Mouse (Mus musculus) hindbrain, postnatal 0 days (tissue): ENCODE measurements around the gene Xlr3a. TPM values are rescaled to one million over a fixed set of nuclear protein-coding genes. Genes with fewer than 3 reads are reported as not detected.

Experiments
- ATAC-seq: fragments of 200-750 bp; cut with Nextera tagmentation; 2 replicates; pipeline ENCODE4 v1.8.0; 2017; ENCODE audit warnings: mild to moderate bottlenecking, moderate TSS enrichment, moderate library complexity
- DNase-seq: peaks from one replicate; pipeline ENCODE4 v3.0.0-alpha.2; 2015; ENCODE audit warnings: low spot score
- H3K27ac ChIP-seq: fragments of 300-500 bp; sonication (generic); 2 replicates; pipeline ENCODE4 v1.5.1; 2014; ENCODE audit warnings: mild to moderate bottlenecking
- H3K27me3 ChIP-seq: fragments of 300-500 bp; sonication (generic); 2 replicates; pipeline ENCODE4 v1.6.1; 2014; ENCODE audit warnings: low read length, mixed read lengths; ENCODE audit not compliant: insufficient read depth
- H3K36me3 ChIP-seq: fragments of 300-500 bp; sonication (generic); 2 replicates; pipeline ENCODE4 v1.6.1; 2014; ENCODE audit warnings: low read length, mixed read lengths; ENCODE audit not compliant: insufficient read depth
- H3K4me1 ChIP-seq: fragments of 300-500 bp; sonication (generic); 2 replicates; pipeline ENCODE4 v1.6.1; 2014; ENCODE audit warnings: antibody characterized with exemption, low read length, mixed read lengths; ENCODE audit not compliant: insufficient read depth
- H3K4me2 ChIP-seq: fragments of 300-500 bp; sonication (generic); 2 replicates; pipeline ENCODE4 v1.6.1; 2014; ENCODE audit warnings: low read depth, mild to moderate bottlenecking, low read length, moderate library complexity, mixed read lengths
- H3K4me3 ChIP-seq: fragments of 300-500 bp; sonication (generic); 2 replicates; pipeline ENCODE4 v1.5.1; 2014; ENCODE audit warnings: low read length
- H3K9ac ChIP-seq: fragments of 300-500 bp; sonication (generic); replicated peaks from 2 replicates; pipeline ENCODE4 v1.6.1; 2014; ENCODE audit warnings: mild to moderate bottlenecking, low read length, moderate library complexity, mixed read lengths
- H3K9me3 ChIP-seq: fragments of 300-500 bp; sonication (generic); 2 replicates; pipeline ENCODE4 v1.6.1; 2016; ENCODE audit warnings: low read length, mixed read lengths
- CTCF ChIP-seq: IDR thresholded peaks from 2 replicates; pipeline ENCODE4 v1.5.1; 2016; ENCODE audit warnings: antibody characterized with exemption, control low read depth, low read depth
- WGBS: fragments of 180-500 bp; shearing (Covaris S2); extraction: QIAGEN DNeasy Blood & Tissue Kit; methylation state at CpG from one replicate; pipeline ENCODE4 v1.1.7; 2014; 5-methylcytosine and 5-hydroxymethylcytosine counted together
- polyA plus RNA-seq: library from polyadenylated mRNA; unstranded; fragments of >200 nt; fragmentation: Nextera tagmentation; extraction: Ambion mirVana; gene quantifications from 2 replicates; pipeline ENCODE4 v1.2.1, GENCODE M21; 2015
- total RNA-seq: library from RNA; depleted of rRNA; stranded (reverse); fragments of >200 nt; gene quantifications from 2 replicates; pipeline ENCODE4 v1.2.3, GENCODE M21; 2014; rRNA removed

Gene Xlr3a
- total and polyA plus RNA-seq, 2 experiments from 2014 or later = 1.2 to 4.0 TPM

DNA sequence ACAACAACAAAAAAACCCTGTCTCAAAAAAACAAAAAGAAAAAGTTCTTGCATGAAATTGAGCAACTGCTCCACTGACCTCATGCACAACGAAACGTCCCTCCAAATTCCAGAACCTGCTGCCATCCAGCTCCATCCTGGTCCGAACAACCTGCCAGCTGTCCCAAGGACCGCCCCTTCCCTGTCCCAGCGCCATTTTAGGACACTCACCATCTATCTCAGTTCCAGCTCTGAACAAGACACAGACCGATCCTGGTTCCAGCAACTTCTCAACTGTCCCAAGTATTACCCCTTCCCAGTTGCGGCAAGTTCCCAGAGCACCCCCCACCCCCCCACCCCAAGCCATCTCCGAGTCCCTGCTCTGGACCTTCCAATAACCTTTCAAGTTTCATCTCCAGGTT is 58.1 kb downstream of the Xlr3a start:
- DNase-seq = no peak
- WGBS = 87% methylated on average over 8 of the region's 8 CpGs
- Histone ChIP-seq H3K4me2 (no peak overlapping the region), H3K4me3 (no peak overlapping the region), H3K4me1 (no peaks in the 10 kb centered on the region), H3K9me3 (no peaks in the 10 kb centered on the region), H3K9ac (no peak overlapping the region), H3K27me3 (no peaks in the 10 kb centered on the region), H3K27ac (no peak overlapping the region), H3K36me3 (no peaks in the 10 kb centered on the region)
- no peak for TF ChIP-seq CTCF
- no peak for ATAC-seq

DNA sequence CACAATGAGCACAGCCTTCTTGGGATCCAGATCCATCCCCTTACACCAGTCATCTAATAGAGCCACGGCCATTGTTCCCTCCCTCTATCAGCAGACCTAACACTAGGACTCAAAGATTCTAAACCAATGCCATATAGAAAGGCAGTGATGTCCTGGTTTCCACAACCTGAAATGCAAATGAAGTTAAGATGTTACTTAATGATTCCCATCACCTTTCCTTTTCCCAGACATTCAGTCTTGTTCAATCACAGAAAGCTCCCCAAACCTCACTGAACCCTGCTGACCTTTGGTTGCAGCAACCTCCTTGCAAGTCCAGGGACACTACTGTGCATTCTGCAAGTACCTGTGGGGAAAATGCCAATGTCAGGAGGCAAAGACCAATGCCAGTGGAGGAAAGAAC is 59.9 kb downstream of the Xlr3a start, which contains the start of gene Pnma5:
TSS of gene Pnma5 (minus strand) at position 101 of the 400 bp plus-strand sequence.
- H3K4me1 ChIP-seq = no peaks in the 10 kb centered on the region
- 79% methylated on average over 1 of the region's 1 CpGs for WGBS
- no peak within 1 kb of the TSS for H3K27ac ChIP-seq
- no peak for TF ChIP-seq CTCF
- ATAC-seq (no peak), DNase-seq (no peak)
- no peak within 1 kb of the TSS for H3K4me3 ChIP-seq
- H3K9me3 ChIP-seq = no peaks in the 10 kb centered on the region
- no peaks in the 10 kb centered on the region for H3K36me3 ChIP-seq
- no peak within 1 kb of the TSS for H3K4me2 ChIP-seq
- no peaks in the 10 kb centered on the region for H3K27me3 ChIP-seq
- no peak within 1 kb of the TSS for H3K9ac ChIP-seq

Other genes starting within 250 kb of the Xlr3a start
- gene Cetn2, start 178.7 kb downstream of the Xlr3a start, total RNA-seq = 20.0 and 20.7 TPM in 2 replicates
- 67.1 and 79.9 TPM in 2 replicates for gene Cetn2, start 178.7 kb downstream of the Xlr3a start, polyA plus RNA-seq
- gene Nsdhl, start 178.5 kb downstream of the Xlr3a start, total RNA-seq = 35.6 and 41.1 TPM in 2 replicates
- 38.0 and 40.8 TPM in 2 replicates for gene Nsdhl, start 178.5 kb downstream of the Xlr3a start, polyA plus RNA-seq
- 0.65 and 1.4 TPM in 2 replicates for gene Zfp185, start 109.8 kb downstream of the Xlr3a start, total RNA-seq
- gene Zfp185, start 109.8 kb downstream of the Xlr3a start, polyA plus RNA-seq = 1.1 and 1.2 TPM in 2 replicates
- gene Pnma5, start 60.0 kb downstream of the Xlr3a start, total RNA-seq = not detected in 2 replicates
- 0.23 and 0.33 TPM in 2 replicates for gene Pnma5, start 60.0 kb downstream of the Xlr3a start, polyA plus RNA-seq
- 10.6 and 15.0 TPM in 2 replicates for gene Pnma3, start 32.3 kb downstream of the Xlr3a start, total RNA-seq
- gene Pnma3, start 32.3 kb downstream of the Xlr3a start, polyA plus RNA-seq = 5.5 and 5.7 TPM in 2 replicates
- not detected in 2 replicates for gene Xlr4a, start 14.6 kb downstream of the Xlr3a start, total RNA-seq
- 0.35 TPM in 1 of 2 replicates, not detected in the other for gene Xlr4a, start 14.6 kb downstream of the Xlr3a start, polyA plus RNA-seq
- gene Gm14685, start 20.0 kb upstream of the Xlr3a start, total RNA-seq = 0.75 and 2.1 TPM in 2 replicates
- gene Gm14685, start 20.0 kb upstream of the Xlr3a start, polyA plus RNA-seq = 1.0 and 1.2 TPM in 2 replicates
- gene Xlr5b, start 51.7 kb upstream of the Xlr3a start, total RNA-seq = not detected in 2 replicates
- gene Xlr5b, start 51.7 kb upstream of the Xlr3a start, polyA plus RNA-seq = not detected in 2 replicates
- 0.05 and 2.1 TPM in 2 replicates for gene DXBay18, start 52.4 kb upstream of the Xlr3a start, total RNA-seq
- gene DXBay18, start 52.4 kb upstream of the Xlr3a start, polyA plus RNA-seq = 0.18 TPM in 1 of 2 replicates, not detected in the other
- not detected in 2 replicates for gene Spin2d, start 79.9 kb upstream of the Xlr3a start, total RNA-seq
- gene Spin2d, start 79.9 kb upstream of the Xlr3a start, polyA plus RNA-seq = not detected in 2 replicates
- 4.9 and 5.8 TPM in 2 replicates for gene Xlr3b, start 95.1 kb upstream of the Xlr3a start, total RNA-seq
- gene Xlr3b, start 95.1 kb upstream of the Xlr3a start, polyA plus RNA-seq = 7.4 and 15.5 TPM in 2 replicates
- gene Xlr4b, start 117.2 kb upstream of the Xlr3a start, total RNA-seq = not detected in 2 replicates
- gene Xlr4b, start 117.2 kb upstream of the Xlr3a start, polyA plus RNA-seq = 0.26 and 0.63 TPM in 2 replicates
- 36.4 and 40.1 TPM in 2 replicates for gene F8a, start 131.2 kb upstream of the Xlr3a start, total RNA-seq
- 32.9 and 33.7 TPM in 2 replicates for gene F8a, start 131.2 kb upstream of the Xlr3a start, polyA plus RNA-seq
- gene Xlr4c, start 146.0 kb upstream of the Xlr3a start, total RNA-seq = not detected in 2 replicates
- gene Xlr4c, start 146.0 kb upstream of the Xlr3a start, polyA plus RNA-seq = 0.31 and 0.53 TPM in 2 replicates
- not detected in 2 replicates for gene Xlr3c, start 168.3 kb upstream of the Xlr3a start, total RNA-seq
- gene Xlr3c, start 168.3 kb upstream of the Xlr3a start, polyA plus RNA-seq = 0.15 and 0.59 TPM in 2 replicates
- not detected in 2 replicates for gene Xlr5a, start 195.9 kb upstream of the Xlr3a start, total RNA-seq
- gene Xlr5a, start 195.9 kb upstream of the Xlr3a start, polyA plus RNA-seq = not detected in 2 replicates
- gene Xlr5c, start 195.9 kb upstream of the Xlr3a start, total RNA-seq = not detected in 2 replicates
- gene Xlr5c, start 195.9 kb upstream of the Xlr3a start, polyA plus RNA-seq = not detected in 2 replicates
- not detected in 2 replicates for gene Gm45015, start 239.7 kb upstream of the Xlr3a start, total RNA-seq
- not detected in 2 replicates for gene Gm45015, start 239.7 kb upstream of the Xlr3a start, polyA plus RNA-seq
- gene Zfp275, start 245.5 kb upstream of the Xlr3a start, total RNA-seq = 35.8 and 40.2 TPM in 2 replicates
- 5.3 and 5.5 TPM in 2 replicates for gene Zfp275, start 245.5 kb upstream of the Xlr3a start, polyA plus RNA-seq